Mouse (Mus musculus) thymus, adult 18-20 months (tissue): ENCODE data around the gene Trim9.

Source experiments
- DNase-seq, 2 experiments: peaks; one replicate each; pipeline ENCODE4 v3.0.0; 2022; ENCODE audit warnings: mixed read lengths in 2 of 2

The Trim9 gene

GRCm38 (mm10) chr12:70325826-70326225 is 21.6 kb downstream of the Trim9 start:
- DNase-seq, result no peak

GRCm38 (mm10) chr12:70322790-70323189 is 24.6 kb downstream of the Trim9 start:
- DNase-seq, result no peak

- no peak for DNase-seq
These were observed 31.3 kb downstream of the Trim9 start for GRCm38 (mm10) chr12:70316147-70316546.

- no peak for DNase-seq
These were observed 39.5 kb downstream of the Trim9 start for GRCm38 (mm10) chr12:70307881-70308280.

GRCm38 (mm10) chr12:70307062-70307461 is 40.4 kb downstream of the Trim9 start:
- DNase-seq, result no peak

- DNase-seq, result no peak
These were observed 43.4 kb downstream of the Trim9 start for GRCm38 (mm10) chr12:70304014-70304413.

- no peak for DNase-seq
These were observed 43.9 kb downstream of the Trim9 start for GRCm38 (mm10) chr12:70303525-70303924.

- no peak for DNase-seq
These were observed 45.2 kb downstream of the Trim9 start for GRCm38 (mm10) chr12:70302022-70302720.

GRCm38 (mm10) chr12:70293927-70294684 is 53.3 kb downstream of the Trim9 start:
- no peak for DNase-seq

- no peak for DNase-seq
These were observed 54.1 kb downstream of the Trim9 start for GRCm38 (mm10) chr12:70293165-70293926.

- DNase-seq, result no peak
These were observed 61.9 kb downstream of the Trim9 start for GRCm38 (mm10) chr12:70285521-70285920.

GRCm38 (mm10) chr12:70284979-70285378 is 62.4 kb downstream of the Trim9 start:
- DNase-seq, result no peak

GRCm38 (mm10) chr12:70283116-70283731 is 64.2 kb downstream of the Trim9 start:
- DNase-seq, result no peak

- no peak for DNase-seq
These were observed 66.5 kb downstream of the Trim9 start for GRCm38 (mm10) chr12:70280930-70281329.

- no peak for DNase-seq
These were observed 67.0 kb downstream of the Trim9 start for GRCm38 (mm10) chr12:70280381-70280780.

GRCm38 (mm10) chr12:70277071-70277939 is 70.1 kb downstream of the Trim9 start:
- DNase-seq, result no peak

GRCm38 (mm10) chr12:70269724-70270123 is 77.7 kb downstream of the Trim9 start:
- no peak for DNase-seq

GRCm38 (mm10) chr12:70267314-70267713 is 80.1 kb downstream of the Trim9 start:
- no peak for DNase-seq

- DNase-seq, result no peak
These were observed 80.9 kb downstream of the Trim9 start for GRCm38 (mm10) chr12:70266494-70266931.

- DNase-seq, result no peak
These were observed 83.7 kb downstream of the Trim9 start for GRCm38 (mm10) chr12:70263721-70264120.

- DNase-seq, result no peak
These were observed 85.0 kb downstream of the Trim9 start for GRCm38 (mm10) chr12:70262271-70262953.
